Mouse (Mus musculus): ENCODE data around the gene Tmem132b. TPM values are rescaled to one million over a fixed set of nuclear protein-coding genes. Genes with fewer than 3 reads are reported as not detected.

Tmem132b gene
- polyA plus RNA-seq, 1 experiment from 2014 or later, result 8.4 TPM

- no peak for ATAC-seq
- Histone ChIP-seq H3K27me3 (replicated peaks; ENCODE audit: control insufficient read depth, insufficient read depth, low read length) (no peaks in the 10 kb centered on the region), H3K9ac (replicated peaks; ENCODE audit: low read depth, low read length) (no peak overlapping the region), H3K27ac (ENCODE audit: low read length) (no peak overlapping the region), H3K4me2 (ENCODE audit: low read length) (no peak overlapping the region), H3K36me3 (ENCODE audit: control insufficient read depth, insufficient read depth) (no peaks in the 10 kb centered on the region), H3K9me3 (ENCODE audit: control insufficient read depth, low read length) (no peaks in the 10 kb centered on the region), H3K4me1 (replicated peaks; ENCODE audit: control insufficient read depth, insufficient read depth, low read length) (no peaks in the 10 kb centered on the region), H3K4me3 (replicated peaks; ENCODE audit: low read length) (no peak overlapping the region)
- 24% methylated on average over 2 of the region's 2 CpGs for WGBS
Measured at GRCm38 (mm10) chr5:125649982-125650381, 118.4 kb downstream of the Tmem132b start.

- WGBS, result 21% methylated on average over 5 of the region's 5 CpGs
- no peak overlapping the region for H3K9ac ChIP-seq (replicated peaks; ENCODE audit: low read depth, low read length)
- no peaks in the 10 kb centered on the region for H3K36me3 ChIP-seq (ENCODE audit: control insufficient read depth, insufficient read depth)
- peak overlapping the region; percentile 62 for H3K27ac ChIP-seq (ENCODE audit: low read length)
- H3K4me1 ChIP-seq (replicated peaks; ENCODE audit: control insufficient read depth, insufficient read depth, low read length), result peaks cover 20% of the 10 kb centered on the region
- no peak overlapping the region for H3K4me2 ChIP-seq (ENCODE audit: low read length)
- no peaks in the 10 kb centered on the region for H3K9me3 ChIP-seq (ENCODE audit: control insufficient read depth, low read length)
- no peak overlapping the region for H3K4me3 ChIP-seq (replicated peaks; ENCODE audit: low read length)
- H3K27me3 ChIP-seq (replicated peaks; ENCODE audit: control insufficient read depth, insufficient read depth, low read length), result no peaks in the 10 kb centered on the region
- ATAC-seq, result peak; percentile 57
Measured at GRCm38 (mm10) chr5:125658101-125658500, 126.5 kb downstream of the Tmem132b start.

GRCm38 (mm10) chr5:125658959-125659749 lies 127.6 kb downstream of the Tmem132b start:
- Histone ChIP-seq H3K36me3 (ENCODE audit: control insufficient read depth, insufficient read depth) (no peaks in the 10 kb centered on the region), H3K27me3 (replicated peaks; ENCODE audit: control insufficient read depth, insufficient read depth, low read length) (no peaks in the 10 kb centered on the region), H3K9ac (replicated peaks; ENCODE audit: low read depth, low read length) (no peak overlapping the region), H3K4me2 (ENCODE audit: low read length) (no peak overlapping the region; the same call in 1 of the 2 replicates), H3K9me3 (ENCODE audit: control insufficient read depth, low read length) (no peaks in the 10 kb centered on the region), H3K4me1 (replicated peaks; ENCODE audit: control insufficient read depth, insufficient read depth, low read length) (peaks cover 20% of the 10 kb centered on the region), H3K27ac (ENCODE audit: low read length) (peak overlapping the region; percentile 48; the same call in 1 of the 2 replicates), H3K4me3 (replicated peaks; ENCODE audit: low read length) (no peak overlapping the region)
- 4% methylated on average over 14 of the region's 14 CpGs for whole genome bisulfite sequencing
- ATAC-seq, result peak; percentile 79

- Histone ChIP-seq H3K9me3 (ENCODE audit: control insufficient read depth, low read length) (no peaks in the 10 kb centered on the region), H3K9ac (replicated peaks; ENCODE audit: low read depth, low read length) (0 out of 2 replicates have a peak overlapping the region, but pooled peaks have one; percentile 19), H3K36me3 (ENCODE audit: control insufficient read depth, insufficient read depth) (no peaks in the 10 kb centered on the region), H3K4me2 (ENCODE audit: low read length) (peak overlapping the region; percentile 44), H3K4me3 (replicated peaks; ENCODE audit: low read length) (peak overlapping the region; percentile 16), H3K4me1 (replicated peaks; ENCODE audit: control insufficient read depth, insufficient read depth, low read length) (peaks cover 18% of the 10 kb centered on the region), H3K27me3 (replicated peaks; ENCODE audit: control insufficient read depth, insufficient read depth, low read length) (no peaks in the 10 kb centered on the region), H3K27ac (ENCODE audit: low read length) (peak overlapping the region; percentile 63)
- 6% methylated on average over 13 of the region's 13 CpGs for WGBS
- ATAC-seq, result peak; percentile 77
Measured at GRCm38 (mm10) chr5:125675623-125676022, 144.0 kb downstream of the Tmem132b start.

GRCm38 (mm10) chr5:125676025-125676623 lies 144.6 kb downstream of the Tmem132b start:
- WGBS, result 59% methylated on average over 7 of the region's 7 CpGs
- Histone ChIP-seq H3K36me3 (ENCODE audit: control insufficient read depth, insufficient read depth) (no peaks in the 10 kb centered on the region), H3K9me3 (ENCODE audit: control insufficient read depth, low read length) (no peaks in the 10 kb centered on the region), H3K4me3 (replicated peaks; ENCODE audit: low read length) (no peak overlapping the region), H3K27ac (ENCODE audit: low read length) (peak overlapping the region; percentile 63; the same call in 1 of the 2 replicates), H3K27me3 (replicated peaks; ENCODE audit: control insufficient read depth, insufficient read depth, low read length) (no peaks in the 10 kb centered on the region), H3K9ac (replicated peaks; ENCODE audit: low read depth, low read length) (no peak overlapping the region), H3K4me2 (ENCODE audit: low read length) (peak overlapping the region; percentile 44), H3K4me1 (replicated peaks; ENCODE audit: control insufficient read depth, insufficient read depth, low read length) (peaks cover 18% of the 10 kb centered on the region)
- peak; percentile 36; the same call in 1 of the 2 replicates for ATAC-seq

GRCm38 (mm10) chr5:125680889-125681288 lies 149.3 kb downstream of the Tmem132b start:
- Histone ChIP-seq H3K9me3 (ENCODE audit: control insufficient read depth, low read length) (no peaks in the 10 kb centered on the region), H3K36me3 (ENCODE audit: control insufficient read depth, insufficient read depth) (no peaks in the 10 kb centered on the region), H3K4me2 (ENCODE audit: low read length) (no peak overlapping the region), H3K4me3 (replicated peaks; ENCODE audit: low read length) (no peak overlapping the region), H3K9ac (replicated peaks; ENCODE audit: low read depth, low read length) (no peak overlapping the region), H3K27me3 (replicated peaks; ENCODE audit: control insufficient read depth, insufficient read depth, low read length) (no peaks in the 10 kb centered on the region), H3K4me1 (replicated peaks; ENCODE audit: control insufficient read depth, insufficient read depth, low read length) (peaks cover 16% of the 10 kb centered on the region), H3K27ac (ENCODE audit: low read length) (no peak overlapping the region)
- 83% methylated on average over 6 of the region's 6 CpGs for WGBS
- ATAC-seq, result no peak

GRCm38 (mm10) chr5:125683491-125683890 lies 151.9 kb downstream of the Tmem132b start:
- ATAC-seq, result no peak
- H3K4me1 ChIP-seq (replicated peaks; ENCODE audit: control insufficient read depth, insufficient read depth, low read length), result peaks cover 11% of the 10 kb centered on the region
- H3K27ac ChIP-seq (ENCODE audit: low read length), result no peak overlapping the region
- no peak overlapping the region for H3K4me3 ChIP-seq (replicated peaks; ENCODE audit: low read length)
- no peaks in the 10 kb centered on the region for H3K9me3 ChIP-seq (ENCODE audit: control insufficient read depth, low read length)
- no peak overlapping the region for H3K4me2 ChIP-seq (ENCODE audit: low read length)
- 63% methylated on average over 6 of the region's 6 CpGs for WGBS
- H3K9ac ChIP-seq (replicated peaks; ENCODE audit: low read depth, low read length), result no peak overlapping the region
- no peaks in the 10 kb centered on the region for H3K36me3 ChIP-seq (ENCODE audit: control insufficient read depth, insufficient read depth)
- no peaks in the 10 kb centered on the region for H3K27me3 ChIP-seq (replicated peaks; ENCODE audit: control insufficient read depth, insufficient read depth, low read length)

GRCm38 (mm10) chr5:125685681-125686331 lies 154.2 kb downstream of the Tmem132b start:
- Histone ChIP-seq H3K9me3 (ENCODE audit: control insufficient read depth, low read length) (no peaks in the 10 kb centered on the region), H3K4me1 (replicated peaks; ENCODE audit: control insufficient read depth, insufficient read depth, low read length) (peaks cover 11% of the 10 kb centered on the region), H3K4me3 (replicated peaks; ENCODE audit: low read length) (no peak overlapping the region), H3K36me3 (ENCODE audit: control insufficient read depth, insufficient read depth) (no peaks in the 10 kb centered on the region), H3K9ac (replicated peaks; ENCODE audit: low read depth, low read length) (no peak overlapping the region), H3K27ac (ENCODE audit: low read length) (peak overlapping the region; percentile 46), H3K4me2 (ENCODE audit: low read length) (no peak overlapping the region), H3K27me3 (replicated peaks; ENCODE audit: control insufficient read depth, insufficient read depth, low read length) (no peaks in the 10 kb centered on the region)
- peak; percentile 89 for ATAC-seq
- WGBS, result 16% methylated on average over 11 of the region's 11 CpGs

- no peaks in the 10 kb centered on the region for H3K36me3 ChIP-seq (ENCODE audit: control insufficient read depth, insufficient read depth)
- H3K27me3 ChIP-seq (replicated peaks; ENCODE audit: control insufficient read depth, insufficient read depth, low read length), result no peaks in the 10 kb centered on the region
- H3K9me3 ChIP-seq (ENCODE audit: control insufficient read depth, low read length), result no peaks in the 10 kb centered on the region
- H3K4me2 ChIP-seq (ENCODE audit: low read length), result 0 out of 2 replicates have a peak overlapping the region, but pooled peaks have one; percentile 1
- ATAC-seq, result no peak
- no peak overlapping the region; the same call in 1 of the 2 replicates for H3K27ac ChIP-seq (ENCODE audit: low read length)
- no peak overlapping the region for H3K9ac ChIP-seq (replicated peaks; ENCODE audit: low read depth, low read length)
- 19% methylated on average over 10 of the region's 10 CpGs for WGBS
- peaks cover 6% of the 10 kb centered on the region; the same call in 1 of the 2 replicates for H3K4me1 ChIP-seq (replicated peaks; ENCODE audit: control insufficient read depth, insufficient read depth, low read length)
- H3K4me3 ChIP-seq (replicated peaks; ENCODE audit: low read length), result no peak overlapping the region
Measured at GRCm38 (mm10) chr5:125692538-125692937, 161.0 kb downstream of the Tmem132b start.

Data from forebrain, embryonic 16.5 days (tissue).